Mouse (Mus musculus): ENCODE data around the gene Synj1. TPM values are rescaled to one million over a fixed set of nuclear protein-coding genes. Genes with fewer than 3 reads are reported as not detected.

The Synj1 gene
- 20.0 and 22.7 TPM in 2 replicates for polyA plus RNA-seq (2011; ENCODE audit: insufficient read length, low read depth, missing spikeins)

GRCm38 (mm10) chr16:91011021-91011683, at the start of gene Synj1:
Gene Synj1, minus strand, starts transcription at chr16:91011308.
- Histone ChIP-seq H3K27ac (ENCODE audit: insufficient read depth, low read length) (peak within 1 kb of the TSS; percentile 86), H3K4me3 (ENCODE audit: insufficient read depth, low read length) (peak within 1 kb of the TSS; percentile 90), H3K4me1 (ENCODE audit: control insufficient read depth, insufficient read depth, low read length) (peaks cover 2% of the 10 kb centered on the region; the same call in 1 of the 2 replicates)

GRCm38 (mm10) chr16:91057741-91058140, 46.6 kb upstream of the Synj1 start:
- no peak overlapping the region for H3K27ac ChIP-seq (ENCODE audit: insufficient read depth, low read length)
- no peak for TF ChIP-seq CTCF (IDR thresholded peaks at IDR 0.05; ENCODE audit: borderline replicate concordance, insufficient read depth, low read length)
- no peak for TF ChIP-seq POLR2A (IDR thresholded peaks at IDR 0.05; ENCODE audit: low read depth, low read length)
- peaks cover 11% of the 10 kb centered on the region for H3K4me1 ChIP-seq (ENCODE audit: control insufficient read depth, insufficient read depth, low read length)
- no peak overlapping the region for H3K4me3 ChIP-seq (ENCODE audit: insufficient read depth, low read length)

More at GRCm38 (mm10) chr16:91011021-91011683, at the start of gene Synj1:
- no peak for TF ChIP-seq CTCF (IDR thresholded peaks at IDR 0.05; ENCODE audit: borderline replicate concordance, insufficient read depth, low read length)
- peak; percentile 36 for TF ChIP-seq POLR2A (IDR thresholded peaks at IDR 0.05; ENCODE audit: low read depth, low read length)

GRCm38 (mm10) chr16:91057261-91057660, 46.2 kb upstream of the Synj1 start:
- Histone ChIP-seq H3K4me3 (ENCODE audit: insufficient read depth, low read length) (no peak overlapping the region), H3K4me1 (ENCODE audit: control insufficient read depth, insufficient read depth, low read length) (peaks cover 11% of the 10 kb centered on the region), H3K27ac (ENCODE audit: insufficient read depth, low read length) (no peak overlapping the region)
- TF ChIP-seq CTCF (IDR thresholded peaks at IDR 0.05; ENCODE audit: borderline replicate concordance, insufficient read depth, low read length) (no peak), POLR2A (IDR thresholded peaks at IDR 0.05; ENCODE audit: low read depth, low read length) (no peak)

- TF ChIP-seq POLR2A (IDR thresholded peaks at IDR 0.05; ENCODE audit: low read depth, low read length) (peak; percentile 43), CTCF (IDR thresholded peaks at IDR 0.05; ENCODE audit: borderline replicate concordance, insufficient read depth, low read length) (no peak)
- Histone ChIP-seq H3K27ac (ENCODE audit: insufficient read depth, low read length) (no peak overlapping the region), H3K4me3 (ENCODE audit: insufficient read depth, low read length) (no peak overlapping the region), H3K4me1 (ENCODE audit: control insufficient read depth, insufficient read depth, low read length) (peaks cover 11% of the 10 kb centered on the region)
These were observed 45.1 kb upstream of the Synj1 start for GRCm38 (mm10) chr16:91056043-91056821.

- TF ChIP-seq POLR2A (IDR thresholded peaks at IDR 0.05; ENCODE audit: low read depth, low read length): no peak
- TF ChIP-seq CTCF (IDR thresholded peaks at IDR 0.05; ENCODE audit: borderline replicate concordance, insufficient read depth, low read length): no peak
- Histone ChIP-seq H3K4me3 (ENCODE audit: insufficient read depth, low read length) (no peak overlapping the region), H3K4me1 (ENCODE audit: control insufficient read depth, insufficient read depth, low read length) (peaks cover 11% of the 10 kb centered on the region), H3K27ac (ENCODE audit: insufficient read depth, low read length) (no peak overlapping the region)
These were observed 44.0 kb upstream of the Synj1 start for GRCm38 (mm10) chr16:91055150-91055549.

GRCm38 (mm10) chr16:91053599-91053998, 42.5 kb upstream of the Synj1 start:
- Histone ChIP-seq H3K4me3 (ENCODE audit: insufficient read depth, low read length) (no peak overlapping the region), H3K27ac (ENCODE audit: insufficient read depth, low read length) (no peak overlapping the region), H3K4me1 (ENCODE audit: control insufficient read depth, insufficient read depth, low read length) (peaks cover 11% of the 10 kb centered on the region)
- TF ChIP-seq POLR2A (IDR thresholded peaks at IDR 0.05; ENCODE audit: low read depth, low read length) (no peak), CTCF (IDR thresholded peaks at IDR 0.05; ENCODE audit: borderline replicate concordance, insufficient read depth, low read length) (no peak)

- Histone ChIP-seq H3K4me1 (ENCODE audit: control insufficient read depth, insufficient read depth, low read length) (no peaks in the 10 kb centered on the region), H3K4me3 (ENCODE audit: insufficient read depth, low read length) (no peak overlapping the region), H3K27ac (ENCODE audit: insufficient read depth, low read length) (no peak overlapping the region)
- TF ChIP-seq POLR2A (IDR thresholded peaks at IDR 0.05; ENCODE audit: low read depth, low read length) (no peak), CTCF (IDR thresholded peaks at IDR 0.05; ENCODE audit: borderline replicate concordance, insufficient read depth, low read length) (peak; percentile 52; the same call in 1 of the 2 replicates)
These were observed 34.4 kb upstream of the Synj1 start for GRCm38 (mm10) chr16:91045511-91045910.

- Histone ChIP-seq H3K4me3 (ENCODE audit: insufficient read depth, low read length) (peak within 1 kb of the TSS; percentile 88), H3K27ac (ENCODE audit: insufficient read depth, low read length) (peak within 1 kb of the TSS; percentile 62), H3K4me1 (ENCODE audit: control insufficient read depth, insufficient read depth, low read length) (no peaks in the 10 kb centered on the region)
- TF ChIP-seq POLR2A (IDR thresholded peaks at IDR 0.05; ENCODE audit: low read depth, low read length): peak; percentile 95
- TF ChIP-seq CTCF (IDR thresholded peaks at IDR 0.05; ENCODE audit: borderline replicate concordance, insufficient read depth, low read length): peak; percentile 88
These were observed 33.4 kb upstream of the Synj1 start, which contains the start of gene Paxbp1 for GRCm38 (mm10) chr16:91044270-91045182. Gene Paxbp1, minus strand, starts transcription at chr16:91044543.
